16 mouse cellular contexts compared by ENCODE assay signal in genomic region chr15:10779941-10780620, GRCm38 (mm10).
DNase-seq lines count a peak whose midpoint lies in the region; ATAC-seq lines count a peak whose summit lies in the region.
"Had no signal": no experiment of that assay in that cellular context is flagged by ENCODE, and none has a peak within 500 bp of the region (broad histone marks: within the 10 kb centered on the region; RNA-seq: fewer than 3 reads in every experiment).

No protein-coding gene starts in this region.

- 85% methylated on average over 13 of the region's 13 CpGs for WGBS in hindbrain, embryonic 12.5 days

- H3K4me2 ChIP-seq in hindbrain, embryonic 12.5 days (replicated peaks): no peak overlapping the region
- H3K4me2 ChIP-seq: neural tube, embryonic 12.5 days had no signal

- H3K27ac ChIP-seq in hindbrain, embryonic 12.5 days: no peak overlapping the region
- H3K27ac ChIP-seq: limb, embryonic 10.5 days; neural tube, embryonic 12.5 days had no signal

- DNase-seq in heart, adult 9 months (ENCODE audit: low spot score in 2 of 2): peak; percentile 42 to 65
- DNase-seq in heart, postnatal 14 days: no peak
- peak; percentile 21 for DNase-seq in R1 (ENCODE audit: low read depth, low spot score)
- peak; percentile 7 to 9 for DNase-seq in heart, postnatal 36 days
- DNase-seq in lung, postnatal 14 days: peak; percentile 13
- DNase-seq in cerebellum, adult 9-11 months: no peak
- DNase-seq: cerebellum, postnatal 36 days; gastrocnemius, postnatal 10 days; midbrain, embryonic 14.5 days; right cerebral cortex, postnatal 14 days; thymus, postnatal 4 days had no signal

- ATAC-seq in hindbrain, embryonic 12.5 days (ENCODE audit: low FRiP score): no peak
- ATAC-seq: forebrain, embryonic 14.5 days had no signal

- H3K36me3 ChIP-seq in hindbrain, embryonic 12.5 days: no peaks in the 10 kb centered on the region
- H3K36me3 ChIP-seq: limb, embryonic 10.5 days; neural tube, embryonic 12.5 days had no signal

- no peaks in the 10 kb centered on the region for H3K27me3 ChIP-seq in hindbrain, embryonic 12.5 days
- H3K27me3 ChIP-seq: CH12.LX; neural tube, embryonic 12.5 days had no signal

- no peak overlapping the region for H3K4me3 ChIP-seq in hindbrain, embryonic 12.5 days
- H3K4me3 ChIP-seq: limb, embryonic 10.5 days; neural tube, embryonic 12.5 days had no signal

- intact Hi-C loops in heart, postnatal 14 days (cut with DNase I): no loop called here
- intact Hi-C loops in heart, postnatal 36 days (cut with DNase I): no loop called here

- H3K9me3 ChIP-seq in hindbrain, embryonic 12.5 days (replicated peaks): no peaks in the 10 kb centered on the region
- H3K9me3 ChIP-seq: limb, embryonic 10.5 days; neural tube, embryonic 12.5 days had no signal

- H3K4me1 ChIP-seq in hindbrain, embryonic 12.5 days: no peaks in the 10 kb centered on the region
- H3K4me1 ChIP-seq: limb, embryonic 10.5 days; neural tube, embryonic 12.5 days had no signal

- H3K9ac ChIP-seq in hindbrain, embryonic 12.5 days: no peak overlapping the region
- H3K9ac ChIP-seq: neural tube, embryonic 12.5 days had no signal

Comparison
In these comparisons a context has a peak if more than half of its experiments do, and no peak if none do; other contexts are left out.
1. DNase-seq: peak in heart, adult 9 months (2 of 2), R1 (single experiment), heart, postnatal 36 days (2 of 2) and lung, postnatal 14 days (single experiment); none in heart, postnatal 14 days (0 of 2) and cerebellum, adult 9-11 months (single experiment).